Mouse (Mus musculus) inflammation-experienced regulatory T-cells, adult 16 weeks (primary cell): Measurements from ENCODE around the gene Dph3. TPM values are rescaled to one million over a fixed set of nuclear protein-coding genes. Genes with fewer than 3 reads are reported as not detected.

Source experiments
- polyA plus RNA-seq: library from polyadenylated mRNA; unstranded; fragments of 100-300 nt; shearing (Covaris generic); gene quantifications from one replicate; pipeline ENCODE4 v1.2.1, GENCODE M21; 2017

The Dph3 gene
- polyA plus RNA-seq: 85.9 TPM

DNA sequence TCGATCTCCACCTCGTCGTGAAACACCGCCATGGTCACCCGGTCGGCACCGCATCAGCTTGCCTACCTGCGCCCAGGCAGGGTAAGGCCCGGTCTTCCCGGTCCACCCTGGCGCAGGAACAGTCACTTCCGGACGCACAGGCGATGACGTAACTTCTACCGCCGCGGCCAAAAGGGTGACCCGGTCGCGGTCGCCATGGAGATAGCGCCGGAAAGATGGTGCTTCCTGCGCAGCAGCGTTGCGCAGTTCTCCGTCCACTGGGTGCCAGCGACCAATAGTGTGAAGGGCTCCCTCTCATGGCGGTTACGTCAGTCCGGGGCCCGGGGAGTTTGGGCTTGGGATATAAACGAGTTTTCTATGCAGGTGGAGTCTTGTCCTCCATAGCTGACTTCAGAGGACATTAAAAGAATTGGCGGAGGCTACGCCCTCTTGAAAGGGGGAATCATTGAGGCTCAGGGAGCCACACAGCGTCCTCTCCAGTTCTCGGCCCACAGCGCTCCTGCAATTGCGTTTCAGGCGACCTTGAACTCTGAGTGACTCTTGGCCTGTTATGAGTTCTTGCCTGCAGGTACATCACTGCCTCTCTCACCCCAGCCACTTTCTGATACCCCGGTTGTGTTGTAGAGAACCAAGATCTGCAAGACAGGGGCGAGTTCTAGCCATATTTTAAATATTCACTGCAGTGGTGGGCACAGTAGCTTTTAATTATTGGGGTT is at the start of gene Dph3:
Dph3 (minus strand) TSS at position 244 of the 716 bp plus-strand sequence.

DNA sequence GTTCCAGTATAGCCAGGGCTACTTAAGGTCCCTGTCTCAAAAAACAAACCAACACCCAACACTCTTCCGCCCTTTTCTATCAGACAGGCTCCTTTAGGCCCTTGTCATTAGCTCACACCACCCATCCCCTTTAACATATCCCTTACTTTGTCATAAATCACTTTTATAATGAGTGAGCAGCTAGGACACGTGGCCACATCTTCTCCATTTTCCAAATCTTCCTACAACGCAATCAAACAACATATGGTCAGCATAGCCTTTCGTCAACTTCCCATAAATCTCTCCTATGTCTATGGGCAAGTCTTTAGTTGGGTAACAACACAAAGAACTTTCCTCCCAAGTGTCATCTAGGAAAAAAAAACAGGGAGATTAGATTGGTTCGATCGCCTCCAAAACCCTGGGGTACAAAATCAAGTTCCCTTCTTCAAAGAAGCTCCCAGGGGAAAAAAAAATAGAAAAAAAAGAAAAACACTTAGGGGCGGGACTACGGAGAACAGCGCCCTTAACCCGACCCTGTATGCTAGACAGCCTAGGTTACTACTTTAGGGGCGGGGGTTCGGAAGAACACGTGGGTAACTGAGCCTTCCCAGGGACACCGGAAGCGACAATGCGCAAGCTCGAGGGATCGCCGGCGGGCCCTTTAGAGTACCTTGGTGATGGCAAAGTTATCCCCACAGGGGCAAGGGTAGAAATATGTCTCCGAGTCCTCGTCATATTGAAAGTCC is 606 bp downstream of the Dph3 start, which contains the start of gene Oxnad1:
Oxnad1 (plus strand) TSS at position 614 of the 725 bp plus-strand sequence.

Other genes starting within 250 kb of the Dph3 start
- 0.06 TPM for gene Galnt15, start 56.7 kb downstream of the Dph3 start, polyA plus RNA-seq
- gene Oxnad1, start 355 bp downstream of the Dph3 start, polyA plus RNA-seq: 33.3 TPM
- not detected for gene Msmb, start 56.3 kb upstream of the Dph3 start, polyA plus RNA-seq
- 122 TPM for gene Ncoa4, start 74.1 kb upstream of the Dph3 start, polyA plus RNA-seq
- gene Timm23, start 116.2 kb upstream of the Dph3 start, polyA plus RNA-seq: 127 TPM
- gene Parg, start 116.2 kb upstream of the Dph3 start, polyA plus RNA-seq: 48.6 TPM
- 0.09 TPM for gene Ogdhl, start 236.3 kb upstream of the Dph3 start, polyA plus RNA-seq